Mouse (Mus musculus): ENCODE measurements around the gene Glrx5. TPM values are rescaled to one million over a fixed set of nuclear protein-coding genes. Genes with fewer than 3 reads are reported as not detected.
A peak's percentile ranks its signal among the peaks of the same experiment; 100 is the strongest.

Glrx5 gene
- total and polyA plus RNA-seq, 3 experiments = 108 to 291 TPM; not detected in 1

GRCm38 (mm10) chr12:105038211-105038610 lies 5.7 kb downstream of the Glrx5 start:
- H3K36me3 ChIP-seq (ENCODE audit: control insufficient read depth in 1 of 2, insufficient read depth in 2 of 2, low read length in 2 of 2) = peaks cover 11 to 31% of the 10 kb centered on the region in 2 experiments
- peak overlapping the region; percentile 44 for H3K9ac ChIP-seq (ENCODE audit: control insufficient read depth, low read depth, low read length, poor library complexity, severe bottlenecking)
- peak overlapping the region in 1 of 2 experiments; percentile 27; a peak in 2 of 4 replicates for H3K4me3 ChIP-seq (ENCODE audit: control insufficient read depth in 1 of 2, insufficient read depth in 1 of 2, low read depth in 2 of 2, low read length in 2 of 2)
- peaks cover 14 to 46% of the 10 kb centered on the region in 2 experiments for H3K4me1 ChIP-seq (ENCODE audit: control insufficient read depth in 1 of 2, insufficient read depth in 2 of 2, low read length in 2 of 2)
- H3K27ac ChIP-seq (ENCODE audit: control insufficient read depth, low read depth, low read length) = peak overlapping the region; percentile 80
- H3K79me2 ChIP-seq (ENCODE audit: control insufficient read depth, insufficient read depth, low read length, poor library complexity) = peaks cover 70% of the 10 kb centered on the region
- TF ChIP-seq CHD2 (IDR thresholded peaks at IDR 0.05; ENCODE audit: low read length) (no peak), TCF12 (IDR thresholded peaks at IDR 0.05; ENCODE audit: low read depth, low read length) (no peak), NRF1 (IDR thresholded peaks at IDR 0.05; ENCODE audit: insufficient read depth, low read depth, low read length, poor library complexity, severe bottlenecking) (no peak), ZC3H11A (IDR thresholded peaks at IDR 0.05; ENCODE audit: low read depth, low read length) (no peak), POLR2AphosphoS5 (IDR thresholded peaks at IDR 0.05; ENCODE audit: borderline replicate concordance, low read depth, low read length) (no peak), CHD1 (IDR thresholded peaks at IDR 0.05; ENCODE audit: low read depth, low read length) (no peak), UBTF (IDR thresholded peaks at IDR 0.05; ENCODE audit: borderline replicate concordance, insufficient read depth, low read depth, low read length) (no peak), POLR2AphosphoS2 (IDR thresholded peaks at IDR 0.05; ENCODE audit: low read length) (no peak), USF1 (IDR thresholded peaks at IDR 0.05; ENCODE audit: low read depth, low read length) (no peak), TAL1 (IDR thresholded peaks at IDR 0.05; ENCODE audit: low read length) (no peak), RCOR1 (IDR thresholded peaks at IDR 0.05; ENCODE audit: low read depth, low read length) (no peak), MYC (IDR thresholded peaks at IDR 0.05; ENCODE audit: low read depth, low read length) (no peak), JUND (IDR thresholded peaks at IDR 0.05; ENCODE audit: low read depth, low read length) (no peak), KAT2A (conservative IDR thresholded peaks at IDR 0.05; ENCODE audit: low read depth, low read length) (no peak), POLR2A (IDR thresholded peaks at IDR 0.05; ENCODE audit: control insufficient read depth in 1 of 2, insufficient read depth in 1 of 2, low read depth in 1 of 2, low read length in 2 of 2, poor library complexity in 1 of 2) (no peak), E2F4 (IDR thresholded peaks at IDR 0.05; ENCODE audit: borderline replicate concordance, low read depth, low read length) (no peak)
- no peaks in the 10 kb centered on the region for H3K27me3 ChIP-seq (ENCODE audit: control insufficient read depth in 1 of 2, insufficient read depth in 2 of 2, low read length in 2 of 2)
- no peaks in the 10 kb centered on the region for H3K9me3 ChIP-seq (replicated peaks; ENCODE audit: insufficient read depth, low read length)
- DNase-seq (ENCODE audit: low read depth, low spot score) = no peak

GRCm38 (mm10) chr12:105038918-105039317 lies 6.4 kb downstream of the Glrx5 start:
- H3K4me3 ChIP-seq (ENCODE audit: control insufficient read depth in 1 of 2, insufficient read depth in 1 of 2, low read depth in 2 of 2, low read length in 2 of 2) = peak overlapping the region; percentile 25 to 27; a peak in 3 of 4 replicates
- H3K4me1 ChIP-seq (ENCODE audit: control insufficient read depth in 1 of 2, insufficient read depth in 2 of 2, low read length in 2 of 2) = peaks cover 14 to 46% of the 10 kb centered on the region in 2 experiments

More at GRCm38 (mm10) chr12:105038918-105039317, 6.4 kb downstream of the Glrx5 start:
- Histone ChIP-seq H3K79me2 (ENCODE audit: control insufficient read depth, insufficient read depth, low read length, poor library complexity) (peaks cover 63% of the 10 kb centered on the region), H3K36me3 (ENCODE audit: control insufficient read depth in 1 of 2, insufficient read depth in 2 of 2, low read length in 2 of 2) (peaks cover 11 to 31% of the 10 kb centered on the region in 2 experiments), H3K27me3 (ENCODE audit: control insufficient read depth in 1 of 2, insufficient read depth in 2 of 2, low read length in 2 of 2) (no peaks in the 10 kb centered on the region), H3K9ac (ENCODE audit: control insufficient read depth, low read depth, low read length, poor library complexity, severe bottlenecking) (peak overlapping the region; percentile 44), H3K27ac (ENCODE audit: control insufficient read depth, low read depth, low read length) (peak overlapping the region; percentile 80), H3K9me3 (replicated peaks; ENCODE audit: insufficient read depth, low read length) (no peaks in the 10 kb centered on the region)
- DNase-seq (ENCODE audit: low read depth, low spot score) = peak; percentile 86
- TF ChIP-seq GABPA (IDR thresholded peaks at IDR 0.05; ENCODE audit: low read depth, low read length) (no peak), EP300 (IDR thresholded peaks at IDR 0.05; ENCODE audit: low read depth in 1 of 2, low read length in 2 of 2) (peak; percentile 82 to 85), MAX (IDR thresholded peaks at IDR 0.05; ENCODE audit: low read length) (0 out of 2 replicates have a peak, but pooled peaks have one; percentile 36), TCF12 (IDR thresholded peaks at IDR 0.05; ENCODE audit: low read depth, low read length) (peak; percentile 90), SMC3 (IDR thresholded peaks at IDR 0.05; ENCODE audit: low read depth, low read length) (no peak), MXI1 (IDR thresholded peaks at IDR 0.05; ENCODE audit: low read depth, low read length) (peak; percentile 43), SIN3A (IDR thresholded peaks at IDR 0.05; ENCODE audit: low read length) (peak; percentile 82), RCOR1 (IDR thresholded peaks at IDR 0.05; ENCODE audit: low read depth, low read length) (peak; percentile 21; the same call in 1 of the 2 replicates), ZKSCAN1 (IDR thresholded peaks at IDR 0.05; ENCODE audit: low read depth, low read length) (no peak), CHD2 (IDR thresholded peaks at IDR 0.05; ENCODE audit: low read length) (peak; percentile 12; the same call in 1 of the 2 replicates), CTCF (IDR thresholded peaks at IDR 0.05 in 2 of 3, conservative IDR thresholded peaks at IDR 0.05 in 1 of 3; ENCODE audit: control insufficient read depth in 1 of 3, insufficient read depth in 1 of 3, low read depth in 2 of 3, low read length in 3 of 3, poor library complexity in 1 of 3, severe bottlenecking in 1 of 3) (no peak), ETS1 (IDR thresholded peaks at IDR 0.05; ENCODE audit: low read depth, low read length) (peak; percentile 78), GATA1 (IDR thresholded peaks at IDR 0.05; ENCODE audit: low read depth, low read length) (peak; percentile 82), TAL1 (IDR thresholded peaks at IDR 0.05; ENCODE audit: low read length) (peak; percentile 93)
